Mouse (Mus musculus) hindbrain, embryonic 16.5 days (tissue): Measurements from ENCODE around the gene Poc1a. TPM values are rescaled to one million over a fixed set of nuclear protein-coding genes. Genes with fewer than 3 reads are reported as not detected.
A peak's percentile ranks its signal among the peaks of the same experiment; 100 is the strongest.

Experiments
- ATAC-seq: fragments of 200-750 bp; cut with Nextera tagmentation; 2 replicates; pipeline ENCODE4 v1.8.0; 2017; ENCODE audit warnings: moderate TSS enrichment, moderate library complexity
- H3K27ac ChIP-seq: fragments of 300-500 bp; sonication (generic); 2 replicates; pipeline ENCODE4 v1.5.1; 2014; ENCODE audit warnings: low read depth, mild to moderate bottlenecking, control low read depth, low read length, moderate library complexity
- H3K27me3 ChIP-seq: fragments of 300-500 bp; sonication (generic); replicated peaks from 2 replicates; pipeline ENCODE4 v1.6.1; 2014; ENCODE audit warnings: low read length; ENCODE audit not compliant: control insufficient read depth, insufficient read depth
- H3K36me3 ChIP-seq: fragments of 300-500 bp; sonication (generic); 2 replicates; pipeline ENCODE4 v1.6.1; 2014; ENCODE audit warnings: mild to moderate bottlenecking, low read length, moderate library complexity, mixed read lengths; ENCODE audit not compliant: control insufficient read depth, insufficient read depth
- H3K4me1 ChIP-seq: fragments of 300-500 bp; sonication (generic); 2 replicates; pipeline ENCODE4 v1.6.1; 2014; ENCODE audit warnings: low read depth, low read length; ENCODE audit not compliant: control insufficient read depth, insufficient read depth
- H3K4me2 ChIP-seq: fragments of 300-500 bp; sonication (generic); 2 replicates; pipeline ENCODE4 v1.6.1; 2014; ENCODE audit warnings: mild to moderate bottlenecking, low read length, control low read depth, moderate library complexity
- H3K4me3 ChIP-seq: fragments of 300-500 bp; sonication (generic); 2 replicates; pipeline ENCODE4 v1.5.1; 2014; ENCODE audit warnings: mild to moderate bottlenecking, low read length, control low read depth, moderate library complexity
- H3K9ac ChIP-seq: fragments of 300-500 bp; sonication (generic); 2 replicates; pipeline ENCODE4 v1.6.1; 2014; ENCODE audit warnings: low read depth, mild to moderate bottlenecking, control low read depth, low read length, moderate library complexity
- H3K9me3 ChIP-seq: fragments of 300-500 bp; sonication (generic); 2 replicates; pipeline ENCODE4 v1.6.1; 2014; ENCODE audit warnings: mild to moderate bottlenecking, low read length, moderate library complexity; ENCODE audit not compliant: control insufficient read depth
- WGBS: fragments of 180-500 bp; shearing (Covaris S2); extraction: QIAGEN DNeasy Blood & Tissue Kit; methylation state at CpG from one replicate; pipeline ENCODE4 v1.1.7; 2014; 5-methylcytosine and 5-hydroxymethylcytosine counted together
- polyA plus RNA-seq: library from polyadenylated mRNA; unstranded; fragments of >200 nt; fragmentation: Nextera tagmentation; extraction: Ambion mirVana; gene quantifications from 2 replicates; pipeline ENCODE4 v1.2.1, GENCODE M21; 2015

The Poc1a gene
- polyA plus RNA-seq, 1 experiment from 2014 or later = 8.9 TPM

DNA sequence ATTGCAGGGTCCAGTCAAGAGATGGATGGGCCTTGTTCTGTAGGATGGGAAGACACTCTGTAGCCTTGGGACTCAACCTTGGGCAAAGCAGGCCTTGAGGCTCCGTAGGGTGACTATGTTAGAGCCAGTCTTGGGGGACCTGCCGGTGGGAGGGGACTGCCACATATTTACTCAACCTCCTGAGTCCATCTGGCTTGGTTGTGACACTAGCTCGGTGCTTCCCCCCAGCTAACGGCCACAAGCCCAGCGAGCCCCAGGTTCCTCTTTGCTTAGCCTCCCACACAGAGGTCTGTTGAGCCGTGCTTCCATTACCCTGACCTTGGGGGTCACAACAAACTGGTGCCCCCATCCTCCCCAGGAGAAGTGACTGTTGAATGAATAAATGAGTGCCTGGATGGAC lies 19.8 kb upstream of the Poc1a start:
- H3K4me1 ChIP-seq = no peaks in the 10 kb centered on the region
- H3K27me3 ChIP-seq = no peaks in the 10 kb centered on the region
- H3K27ac ChIP-seq = no peak overlapping the region
- H3K4me2 ChIP-seq = no peak overlapping the region
- no peaks in the 10 kb centered on the region for H3K9me3 ChIP-seq
- no peak overlapping the region for H3K4me3 ChIP-seq
- 85% methylated on average over 6 of the region's 6 CpGs for WGBS
- no peak for ATAC-seq
- H3K9ac ChIP-seq = no peak overlapping the region
- H3K36me3 ChIP-seq = no peaks in the 10 kb centered on the region

- ATAC-seq = no peak
- H3K9me3 ChIP-seq = no peaks in the 10 kb centered on the region
- no peak overlapping the region for H3K4me3 ChIP-seq
- no peaks in the 10 kb centered on the region for H3K36me3 ChIP-seq
- H3K4me2 ChIP-seq = no peak overlapping the region
- no peak overlapping the region for H3K9ac ChIP-seq
- no peaks in the 10 kb centered on the region for H3K27me3 ChIP-seq
- no peaks in the 10 kb centered on the region for H3K4me1 ChIP-seq
- 77% methylated on average over 3 of the region's 3 CpGs for WGBS
- H3K27ac ChIP-seq = no peak overlapping the region
Measured at GRCm38 (mm10) chr9:106261491-106261890, 19.4 kb upstream of the Poc1a start.

DNA sequence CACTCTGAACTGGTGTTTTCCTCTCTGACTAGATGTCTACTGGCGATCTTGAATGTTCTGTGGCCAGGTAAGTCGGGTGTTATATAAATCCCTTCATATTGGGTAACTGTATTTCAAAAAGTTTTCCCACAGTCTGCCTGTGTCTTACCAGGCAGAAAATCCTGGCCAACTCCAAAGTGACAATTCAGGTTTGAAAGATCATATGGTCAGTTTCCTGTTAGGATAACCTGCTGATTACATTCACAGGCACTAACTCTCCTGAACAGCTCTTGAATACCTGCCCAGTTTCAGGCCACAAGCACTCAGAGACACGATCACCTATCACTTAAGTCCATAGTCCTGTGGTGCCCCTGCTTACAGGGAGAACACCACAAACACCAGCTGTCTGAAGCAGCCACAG lies 18.8 kb upstream of the Poc1a start:
- Histone ChIP-seq H3K27me3 (no peaks in the 10 kb centered on the region), H3K9ac (no peak overlapping the region), H3K9me3 (no peaks in the 10 kb centered on the region), H3K36me3 (no peaks in the 10 kb centered on the region), H3K4me2 (no peak overlapping the region), H3K4me1 (no peaks in the 10 kb centered on the region), H3K4me3 (no peak overlapping the region), H3K27ac (no peak overlapping the region)
- WGBS = 84% methylated on average over 3 of the region's 3 CpGs
- no peak for ATAC-seq

- Histone ChIP-seq H3K27ac (no peak overlapping the region), H3K4me2 (no peak overlapping the region), H3K27me3 (no peaks in the 10 kb centered on the region), H3K36me3 (no peaks in the 10 kb centered on the region), H3K4me1 (no peaks in the 10 kb centered on the region), H3K4me3 (no peak overlapping the region), H3K9ac (no peak overlapping the region), H3K9me3 (no peaks in the 10 kb centered on the region)
- no peak for ATAC-seq
- WGBS = 84% methylated on average over 9 of the region's 9 CpGs
Measured at GRCm38 (mm10) chr9:106263381-106263924, 17.4 kb upstream of the Poc1a start.

GRCm38 (mm10) chr9:106265358-106266075 lies 15.3 kb upstream of the Poc1a start:
- WGBS = 87% methylated on average over 12 of the region's 12 CpGs
- Histone ChIP-seq H3K27me3 (no peaks in the 10 kb centered on the region), H3K36me3 (no peaks in the 10 kb centered on the region), H3K4me1 (peaks cover 10% of the 10 kb centered on the region), H3K27ac (no peak overlapping the region), H3K9ac (no peak overlapping the region), H3K9me3 (no peaks in the 10 kb centered on the region), H3K4me2 (no peak overlapping the region), H3K4me3 (no peak overlapping the region)
- ATAC-seq = no peak

GRCm38 (mm10) chr9:106266936-106267657 lies 13.8 kb upstream of the Poc1a start:
- no peaks in the 10 kb centered on the region for H3K27me3 ChIP-seq
- WGBS = 58% methylated on average over 2 of the region's 2 CpGs
- no peak for ATAC-seq

GRCm38 (mm10) chr9:106268421-106268820 lies 12.4 kb upstream of the Poc1a start:
- 46% methylated on average over 4 of the region's 4 CpGs for WGBS
- H3K27me3 ChIP-seq = no peaks in the 10 kb centered on the region
- no peak overlapping the region for H3K4me2 ChIP-seq
- ATAC-seq = no peak
- H3K27ac ChIP-seq = no peak overlapping the region
- H3K9me3 ChIP-seq = no peaks in the 10 kb centered on the region
- no peak overlapping the region for H3K4me3 ChIP-seq
- peaks cover 10% of the 10 kb centered on the region for H3K4me1 ChIP-seq
- no peak overlapping the region; the same call in 1 of the 2 replicates for H3K9ac ChIP-seq
- H3K36me3 ChIP-seq = no peaks in the 10 kb centered on the region

More at GRCm38 (mm10) chr9:106266936-106267657, 13.8 kb upstream of the Poc1a start:
- Histone ChIP-seq H3K4me2 (no peak overlapping the region), H3K4me1 (peaks cover 10% of the 10 kb centered on the region), H3K36me3 (no peaks in the 10 kb centered on the region), H3K9me3 (no peaks in the 10 kb centered on the region), H3K4me3 (no peak overlapping the region), H3K9ac (no peak overlapping the region), H3K27ac (no peak overlapping the region)

GRCm38 (mm10) chr9:106269076-106269788 lies 11.6 kb upstream of the Poc1a start:
- H3K9me3 ChIP-seq = no peaks in the 10 kb centered on the region
- no peak overlapping the region for H3K4me2 ChIP-seq
- H3K9ac ChIP-seq = 0 out of 2 replicates have a peak overlapping the region, but pooled peaks have one; percentile 14
- H3K36me3 ChIP-seq = no peaks in the 10 kb centered on the region
- peak; percentile 41 for ATAC-seq
- peaks cover 10% of the 10 kb centered on the region for H3K4me1 ChIP-seq
- no peak overlapping the region for H3K4me3 ChIP-seq
- peak overlapping the region; percentile 63 for H3K27ac ChIP-seq
- H3K27me3 ChIP-seq = no peaks in the 10 kb centered on the region
- 59% methylated on average over 9 of the region's 9 CpGs for WGBS

- peak overlapping the region; percentile 63 for H3K27ac ChIP-seq
- no peak overlapping the region for H3K4me3 ChIP-seq
- no peaks in the 10 kb centered on the region for H3K9me3 ChIP-seq
- peaks cover 10% of the 10 kb centered on the region for H3K4me1 ChIP-seq
- 10% methylated on average over 2 of the region's 2 CpGs for WGBS
- no peaks in the 10 kb centered on the region for H3K27me3 ChIP-seq
- peak; percentile 87 for ATAC-seq
- H3K9ac ChIP-seq = no peak overlapping the region
- H3K4me2 ChIP-seq = no peak overlapping the region
- H3K36me3 ChIP-seq = no peaks in the 10 kb centered on the region
Measured at GRCm38 (mm10) chr9:106269879-106270278, 11.0 kb upstream of the Poc1a start.
